Mouse (Mus musculus) cortical plate, adult 2 months (tissue): Measurements from ENCODE around the gene Capn3.

Source experiments
- CTCF ChIP-seq: fragments of 200-500 bp; IDR thresholded peaks from 2 replicates; pipeline ENCODE4 v1.5.1; 2011; ENCODE audit warnings: mild to moderate bottlenecking, control low read depth, low read length; ENCODE audit not compliant: insufficient read depth; ENCODE audit errors: extremely low read depth
- POLR2A ChIP-seq: fragments of 200-500 bp; IDR thresholded peaks from 2 replicates; pipeline ENCODE4 v1.6.1; 2011; ENCODE audit warnings: mild to moderate bottlenecking, low read length, control low read depth; ENCODE audit not compliant: insufficient read depth; ENCODE audit errors: extremely low read depth

GRCm38 (mm10) chr2:120499971-120500471 is 44.2 kb downstream of the Capn3 start:
- TF ChIP-seq POLR2A (no peak), CTCF (no peak)
